Mouse (Mus musculus): ENCODE measurements around the gene Becn1.
"Not testable (repeated sequence)": the region's sequence is repeated elsewhere in the genome, so short reads cannot be mapped to it uniquely, and the experiment has no call there.

Becn1 gene

DNA sequence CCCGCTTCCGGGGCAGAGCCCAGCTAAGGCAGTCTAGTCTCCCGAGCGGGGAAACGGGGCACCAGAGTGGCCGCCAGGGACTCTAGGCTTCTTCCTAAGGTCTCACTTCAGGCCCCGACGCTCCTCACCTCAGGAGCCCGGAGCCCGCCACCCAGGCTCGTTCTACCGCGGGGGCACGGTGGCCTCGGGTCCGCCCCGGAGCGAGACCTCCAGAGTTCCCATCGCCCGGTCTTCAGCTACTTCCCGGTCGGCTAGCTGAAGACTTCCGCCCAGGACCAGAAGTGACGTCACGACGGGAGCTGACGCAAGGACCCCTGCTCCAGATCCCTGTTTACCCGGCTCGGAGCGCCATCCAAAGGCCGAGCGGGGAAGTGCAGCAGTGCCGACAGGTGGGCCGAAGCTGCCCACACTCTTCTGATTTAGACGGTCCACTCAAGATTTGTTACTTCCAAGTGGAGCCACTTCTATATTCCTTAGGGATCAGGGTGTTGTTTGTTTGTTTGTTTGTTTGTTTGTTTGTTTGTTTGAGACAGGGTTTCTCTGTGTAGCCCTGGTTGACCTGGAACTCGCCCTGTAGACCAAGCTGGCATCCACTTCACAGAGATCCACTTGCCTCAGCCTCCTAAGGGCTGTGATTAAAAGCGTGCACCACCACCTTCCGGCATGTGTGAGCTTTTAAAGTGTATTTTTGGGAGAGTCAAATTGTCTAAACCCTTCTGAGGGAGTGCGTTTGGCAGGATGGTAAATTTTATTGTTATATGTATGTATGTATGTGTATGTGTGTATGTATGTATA, at the start of gene Becn1:
Gene Becn1 (minus strand): TSS at position 283 of the 795 bp plus-strand sequence.
- peak; percentile 92 to 95 for DNase-seq (ENCODE audit: low spot score in 2 of 2)

DNA sequence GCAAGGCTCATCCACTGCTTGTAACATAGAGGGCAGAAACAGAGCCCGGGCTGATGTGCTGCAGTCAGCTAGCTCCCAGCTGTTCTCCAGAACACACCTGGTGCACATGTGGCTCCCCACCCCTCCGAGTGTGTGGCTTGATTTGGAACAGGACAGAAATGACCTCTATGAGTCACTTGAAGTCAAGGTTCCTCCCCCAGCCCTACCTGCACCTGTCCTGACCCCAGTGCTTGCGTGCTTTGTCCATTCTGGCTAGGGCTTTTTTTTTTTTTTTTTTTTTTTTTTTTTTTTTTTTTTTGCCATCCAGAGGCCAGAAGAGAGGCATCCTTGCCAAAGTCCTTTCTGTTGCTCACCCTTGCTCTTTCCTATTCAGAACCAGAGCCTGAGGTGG, 49.6 kb upstream of the Becn1 start:
- DNase-seq (ENCODE audit: low spot score in 2 of 2): no peak

- DNase-seq (ENCODE audit: low spot score in 2 of 2): no peak
Measured at GRCm38 (mm10) chr11:101351100-101351720, 49.1 kb upstream of the Becn1 start.

- no peak for DNase-seq (ENCODE audit: low spot score in 2 of 2)
Measured at GRCm38 (mm10) chr11:101349216-101349615, 47.1 kb upstream of the Becn1 start.

DNA sequence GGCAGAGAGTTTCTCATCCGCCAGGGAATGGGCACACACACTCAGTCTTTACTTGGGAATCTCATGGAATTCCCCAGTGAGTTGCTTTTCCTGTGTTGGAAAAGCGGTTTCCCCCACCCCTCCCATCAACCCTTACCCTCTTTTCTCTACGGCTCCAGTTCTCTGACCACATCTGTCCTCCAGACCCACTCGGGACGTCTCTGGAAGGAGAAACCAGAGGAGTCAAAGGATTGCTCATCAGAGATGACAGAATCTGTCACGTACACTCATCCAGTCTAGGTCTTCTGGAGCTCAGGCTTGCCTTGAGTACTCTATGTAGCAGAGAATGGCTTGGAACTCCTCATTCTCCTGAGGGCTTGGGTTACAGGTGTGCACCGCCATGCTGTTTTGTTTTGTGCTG, 46.7 kb upstream of the Becn1 start:
- DNase-seq (ENCODE audit: low spot score in 2 of 2): no peak

GRCm38 (mm10) chr11:101347083-101347775, 45.1 kb upstream of the Becn1 start:
- no peak for DNase-seq (ENCODE audit: low spot score in 2 of 2)

DNA sequence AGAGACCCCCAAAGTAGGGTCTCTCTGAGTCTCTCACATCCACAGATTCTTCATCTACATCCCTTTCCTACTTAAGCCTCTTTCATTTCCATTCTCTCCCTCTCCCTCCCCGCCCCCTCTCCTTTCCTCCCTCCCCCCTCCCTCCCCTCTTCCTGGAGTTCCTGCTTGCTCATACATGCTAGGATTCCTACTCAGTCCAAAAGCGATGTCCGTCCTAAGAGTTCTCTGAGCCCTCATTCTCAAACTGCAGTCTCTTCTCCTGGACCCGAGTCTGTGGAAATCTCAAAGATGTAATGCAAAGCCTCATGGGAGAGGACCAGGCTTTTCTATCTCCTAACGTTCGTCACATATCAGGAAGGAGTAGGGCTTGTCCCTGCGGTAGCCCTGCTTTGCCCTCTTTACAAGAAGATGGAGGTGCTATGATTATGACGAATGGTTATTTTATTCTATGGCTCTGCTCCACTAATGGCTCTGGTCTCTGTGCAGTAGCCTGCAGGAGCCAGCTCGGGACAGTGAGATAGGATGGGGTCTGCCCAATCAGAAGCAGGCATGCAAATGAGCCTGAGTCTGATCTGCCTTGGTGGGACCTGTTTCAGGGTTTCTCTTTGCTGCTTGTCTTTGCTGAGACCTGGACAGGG, 36.2 kb upstream of the Becn1 start:
- DNase-seq (ENCODE audit: low spot score in 2 of 2): no peak

DNA sequence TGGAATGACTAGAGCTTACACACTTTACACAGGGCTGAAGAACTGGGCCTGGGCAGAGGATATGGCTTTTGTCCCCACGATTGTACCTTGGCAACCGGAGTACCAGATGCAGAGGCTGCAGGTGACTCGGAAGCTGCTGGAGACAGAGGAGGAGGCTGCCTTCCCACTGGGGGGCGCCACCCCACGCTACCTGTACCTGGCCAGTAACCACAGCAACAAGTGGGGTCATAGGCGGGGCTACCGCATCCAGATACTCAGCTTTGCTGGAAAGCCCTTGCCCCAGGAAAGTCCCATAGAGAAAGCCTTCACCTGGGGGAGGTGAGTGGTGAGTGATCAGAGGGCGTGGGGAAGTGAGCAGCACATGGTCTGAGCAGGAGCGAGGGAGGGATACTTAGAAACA, 33.6 kb upstream of the Becn1 start:
- no peak for DNase-seq (ENCODE audit: low spot score in 2 of 2)

DNA sequence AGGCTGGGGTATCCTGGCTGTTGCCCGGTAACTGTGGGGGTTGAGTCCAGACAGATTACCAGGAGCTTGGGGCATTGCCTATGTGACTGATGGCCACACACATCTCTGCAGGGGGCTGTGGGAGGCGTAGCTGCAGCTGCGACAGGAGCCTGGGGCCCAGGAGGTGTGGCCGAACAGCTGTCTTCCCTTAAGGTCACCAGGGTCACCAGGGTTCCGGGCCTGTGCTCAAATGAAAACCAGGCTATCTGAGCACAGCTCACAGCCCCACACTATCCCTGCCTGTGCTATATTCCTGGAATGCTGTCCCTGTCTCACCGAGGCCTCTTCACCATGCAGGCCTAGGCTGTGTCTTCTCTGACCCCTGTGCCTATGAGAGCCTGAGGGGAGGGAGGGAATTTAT, 32.4 kb upstream of the Becn1 start:
- no peak for DNase-seq (ENCODE audit: low spot score in 2 of 2)

DNA sequence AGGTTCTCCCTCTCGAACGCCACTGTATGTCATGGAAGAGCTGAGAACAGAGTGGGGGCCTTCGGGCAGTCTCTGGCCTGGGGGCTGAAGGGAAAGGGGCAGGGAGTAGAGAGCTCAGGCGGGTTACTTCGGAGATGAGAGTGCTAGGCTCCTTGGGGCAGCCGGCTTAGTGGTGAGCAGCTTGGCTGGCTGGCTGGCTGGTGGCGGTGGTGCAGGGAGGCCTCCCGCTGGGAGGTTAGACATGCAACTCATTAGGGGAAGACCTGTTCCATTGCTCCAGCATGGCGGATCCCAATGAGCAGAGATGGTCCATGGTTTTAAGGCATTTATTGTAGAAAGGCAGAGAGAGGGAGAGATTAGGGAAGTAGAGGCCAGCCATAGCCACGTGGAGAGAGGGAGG, 31.9 kb upstream of the Becn1 start:
- DNase-seq (ENCODE audit: low spot score in 2 of 2): no peak

- DNase-seq (ENCODE audit: low spot score in 2 of 2): no peak
Measured at GRCm38 (mm10) chr11:101332537-101332936, 30.5 kb upstream of the Becn1 start.

DNA sequence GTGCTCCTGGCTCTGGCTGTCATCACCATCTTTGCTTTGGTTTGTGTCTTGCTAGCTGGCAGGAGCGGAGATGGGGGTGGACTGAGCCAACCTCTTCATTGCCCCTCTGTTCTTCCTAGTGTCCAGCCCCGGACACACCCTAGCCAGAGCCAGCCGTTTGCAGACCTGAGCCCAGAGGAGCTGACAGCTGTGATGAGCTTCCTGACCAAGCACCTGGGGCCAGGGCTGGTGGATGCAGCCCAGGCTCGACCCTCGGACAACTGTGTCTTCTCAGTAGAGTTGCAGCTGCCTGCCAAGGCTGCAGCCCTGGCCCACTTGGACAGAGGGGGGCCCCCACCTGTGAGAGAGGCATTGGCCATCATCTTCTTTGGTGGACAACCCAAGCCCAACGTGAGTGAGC, 28.9 kb upstream of the Becn1 start:
- DNase-seq (ENCODE audit: low spot score in 2 of 2): not testable (repeated sequence)

DNA sequence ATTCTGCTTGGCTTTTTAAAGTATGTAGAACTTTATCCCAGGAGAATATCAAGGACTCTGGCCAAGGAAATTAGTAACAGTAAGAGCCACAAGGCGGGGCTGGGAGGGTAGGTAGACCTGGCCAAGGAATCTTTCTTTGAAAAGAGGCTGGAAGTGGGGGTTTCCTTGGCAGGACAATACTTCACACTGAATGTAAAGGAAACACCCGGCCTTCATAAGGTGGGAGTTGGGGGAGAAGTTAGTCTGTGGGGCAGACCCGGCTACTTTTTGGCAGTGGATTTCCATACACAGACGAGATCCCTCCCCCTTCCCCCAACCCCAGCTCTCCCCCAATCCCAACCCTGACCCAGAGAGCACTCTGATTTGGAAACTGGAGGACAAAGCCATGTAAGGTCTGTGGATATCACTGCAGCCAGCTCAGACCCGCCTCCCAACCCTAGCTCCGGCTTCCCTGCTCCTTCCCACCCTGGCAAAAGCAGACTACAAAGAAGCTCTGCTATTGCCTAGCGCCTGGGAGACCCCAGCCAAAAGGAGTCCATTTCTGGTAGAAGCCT, 28.4 kb upstream of the Becn1 start, which contains the start of gene Aoc3:
Gene Aoc3 (plus strand): TSS at position 235 of the 554 bp plus-strand sequence.
- DNase-seq (ENCODE audit: low spot score in 2 of 2): no peak

DNA sequence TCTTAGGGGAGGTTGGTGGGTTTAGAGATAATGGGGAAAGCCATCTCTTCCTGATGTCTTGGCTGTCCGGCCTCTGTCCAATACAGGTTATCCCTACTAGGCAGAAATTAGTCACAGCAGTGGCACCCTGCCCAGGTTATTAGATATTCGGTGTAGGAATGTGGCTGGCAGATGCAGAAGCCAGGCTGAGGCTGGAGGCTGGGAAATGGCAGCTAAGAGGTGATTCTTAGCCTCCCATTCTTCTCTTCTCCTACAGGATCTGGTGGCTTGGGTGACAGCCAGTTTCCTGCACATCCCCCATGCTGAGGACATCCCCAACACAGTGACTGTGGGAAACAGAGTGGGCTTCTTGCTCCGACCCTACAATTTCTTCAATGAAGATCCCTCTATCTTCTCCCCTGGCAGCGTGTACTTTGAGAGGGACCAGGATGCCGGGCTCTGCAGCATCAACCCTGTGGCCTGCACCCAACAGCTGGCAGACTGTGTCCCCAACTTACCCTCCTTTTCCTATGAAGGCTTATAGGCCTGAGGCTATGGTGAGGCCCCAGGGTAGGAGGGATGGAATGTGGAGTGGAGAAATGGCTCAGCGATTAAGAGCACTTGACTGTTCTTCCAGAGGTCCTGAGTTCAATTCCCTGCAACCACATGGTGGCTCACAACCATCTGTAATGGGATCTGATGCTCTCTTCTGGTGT, 27.0 kb upstream of the Becn1 start:
- no peak for DNase-seq (ENCODE audit: low spot score in 2 of 2)

GRCm38 (mm10) chr11:101327311-101327710, 25.2 kb upstream of the Becn1 start:
- DNase-seq (ENCODE audit: low spot score in 2 of 2): no peak

DNA sequence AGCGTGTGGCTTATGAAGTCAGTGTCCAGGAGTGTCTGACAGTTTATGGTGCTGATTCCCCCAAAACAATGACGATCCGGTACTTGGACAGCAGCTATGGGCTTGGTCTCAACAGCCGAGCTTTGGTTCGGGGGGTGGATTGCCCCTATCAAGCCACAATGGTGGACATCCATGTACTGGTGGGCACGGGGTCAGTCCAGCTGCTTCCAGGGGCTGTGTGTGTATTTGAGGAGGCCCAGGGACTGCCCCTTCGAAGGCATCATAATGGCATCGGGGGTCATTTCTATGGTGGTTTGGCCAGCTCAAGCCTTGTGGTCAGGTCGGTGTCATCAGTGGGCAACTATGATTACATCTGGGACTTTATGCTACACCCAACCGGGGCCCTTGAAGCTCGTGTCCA, 24.1 kb upstream of the Becn1 start:
- DNase-seq (ENCODE audit: low spot score in 2 of 2): no peak

DNA sequence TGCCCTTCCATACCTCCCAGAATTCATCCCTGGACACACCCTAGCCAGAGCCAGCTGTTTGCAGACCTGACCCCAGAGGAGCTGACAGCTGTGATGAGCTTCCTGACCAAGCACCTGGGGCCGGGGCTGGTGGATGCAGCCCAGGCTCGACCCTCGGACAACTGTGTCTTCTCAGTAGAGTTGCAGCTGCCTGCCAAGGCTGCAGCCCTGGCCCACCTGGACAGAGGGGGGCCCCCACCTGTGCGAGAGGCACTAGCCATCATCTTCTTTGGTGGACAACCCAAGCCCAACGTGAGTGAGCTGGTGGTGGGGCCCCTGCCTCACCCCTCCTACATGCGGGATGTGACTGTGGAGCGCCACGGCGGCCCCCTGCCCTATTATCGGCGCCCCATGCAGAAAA, 23.1 kb upstream of the Becn1 start:
- not testable (repeated sequence) for DNase-seq (ENCODE audit: low spot score in 2 of 2)

GRCm38 (mm10) chr11:101324763-101325162, 22.7 kb upstream of the Becn1 start, which contains the start of gene Aoc2:
Gene Aoc2, plus strand, starts transcription at chr11:101325063.
- no peak for DNase-seq (ENCODE audit: low spot score in 2 of 2)

DNA sequence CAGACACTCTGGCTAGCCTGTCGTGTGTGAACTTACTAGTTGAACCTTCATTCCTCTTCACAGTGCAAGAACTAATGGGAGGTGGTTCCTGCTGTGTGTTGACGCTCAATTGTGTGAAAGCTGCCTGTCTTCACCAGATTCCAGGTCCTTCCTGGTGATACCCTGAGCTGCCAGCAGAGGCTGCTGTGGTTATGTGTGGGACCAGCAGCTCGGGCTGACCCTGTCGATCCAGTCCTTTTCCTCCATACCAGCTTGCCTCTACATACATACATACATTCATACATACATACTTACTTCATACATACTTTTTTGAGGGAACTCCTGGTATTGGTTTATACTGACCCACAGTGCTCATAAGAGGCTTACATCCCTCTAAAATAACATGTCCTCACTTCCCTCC, 21.5 kb upstream of the Becn1 start:
- DNase-seq (ENCODE audit: low spot score in 2 of 2): no peak

- DNase-seq (ENCODE audit: low spot score in 2 of 2): peak; percentile 53 to 70
Measured at GRCm38 (mm10) chr11:101316501-101316917, 14.4 kb upstream of the Becn1 start.

Measured in natural killer cell, adult 2 months (primary cell).